Mouse (Mus musculus): ENCODE results near the gene Spag6l. TPM values are rescaled to one million over a fixed set of nuclear protein-coding genes. Genes with fewer than 3 reads are reported as not detected.

The Spag6l gene
- polyA plus RNA-seq, 1 experiment from 2014 or later: 24.0 TPM

DNA sequence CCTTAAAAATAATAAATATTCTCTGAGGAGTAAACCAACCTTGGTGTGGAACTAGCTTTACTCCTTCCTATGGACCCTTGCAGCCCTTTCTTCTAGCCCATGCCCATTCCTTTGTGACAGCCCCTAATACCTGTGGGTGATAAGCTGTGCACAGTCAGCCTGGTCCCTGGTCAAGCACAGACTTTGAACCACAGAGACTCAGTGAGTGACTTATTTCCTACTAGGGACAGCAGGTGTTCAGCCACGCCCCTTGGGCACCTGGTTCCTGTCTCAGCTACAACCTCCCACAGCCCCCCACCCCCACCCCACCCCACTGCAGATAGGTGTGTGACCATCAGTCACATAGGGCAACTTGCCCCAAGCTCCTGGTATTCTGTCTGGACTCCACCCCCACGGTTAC lies 22.9 kb downstream of the Spag6l start:
- Histone ChIP-seq H3K36me3 (ENCODE audit: control insufficient read depth, insufficient read depth, low read length) (no peaks in the 10 kb centered on the region), H3K27me3 (ENCODE audit: control insufficient read depth, insufficient read depth, low read depth, low read length) (no peaks in the 10 kb centered on the region), H3K9me3 (replicated peaks; ENCODE audit: control insufficient read depth, low read length, poor library complexity, severe bottlenecking) (peaks cover 8% of the 10 kb centered on the region; the same call in 1 of the 2 replicates), H3K9ac (ENCODE audit: low read depth, low read length) (no peak overlapping the region), H3K4me3 (ENCODE audit: low read depth, low read length) (no peak overlapping the region), H3K4me1 (ENCODE audit: control insufficient read depth, insufficient read depth, low read length) (no peaks in the 10 kb centered on the region), H3K27ac (ENCODE audit: low read length) (no peak overlapping the region), H3K4me2 (ENCODE audit: low read length) (no peak overlapping the region)
- ATAC-seq: no peak
- WGBS: 86% methylated on average over 2 of the region's 2 CpGs

Other genes with a start within 250 kb of the Spag6l start
- 17.0 and 22.3 TPM in 2 replicates for gene Fgd4, start 228.9 kb downstream of the Spag6l start, polyA plus RNA-seq (2015; fragmentation: Nextera tagmentation; extraction: Ambion mirVana)
- gene Olfr19, start 153.1 kb downstream of the Spag6l start, polyA plus RNA-seq (2015; fragmentation: Nextera tagmentation; extraction: Ambion mirVana): not detected in 2 replicates
- gene Igll1, start 34.5 kb upstream of the Spag6l start, polyA plus RNA-seq (2015; fragmentation: Nextera tagmentation; extraction: Ambion mirVana): not detected in 2 replicates
- 72.5 and 73.1 TPM in 2 replicates for gene Top3b, start 41.3 kb upstream of the Spag6l start, polyA plus RNA-seq (2015; fragmentation: Nextera tagmentation; extraction: Ambion mirVana)
- 0.70 and 0.95 TPM in 2 replicates for gene Vpreb1, start 41.4 kb upstream of the Spag6l start, polyA plus RNA-seq (2015; fragmentation: Nextera tagmentation; extraction: Ambion mirVana)
- gene Ppm1f, start 67.0 kb upstream of the Spag6l start, polyA plus RNA-seq (2015; fragmentation: Nextera tagmentation; extraction: Ambion mirVana): 29.3 and 30.0 TPM in 2 replicates
- gene Mapk1, start 153.9 kb upstream of the Spag6l start, polyA plus RNA-seq (2015; fragmentation: Nextera tagmentation; extraction: Ambion mirVana): 182 and 189 TPM in 2 replicates
- gene Ypel1, start 240.2 kb upstream of the Spag6l start, polyA plus RNA-seq (2015; fragmentation: Nextera tagmentation; extraction: Ambion mirVana): 150 and 160 TPM in 2 replicates

Data from midbrain, embryonic 16.5 days (tissue).